Mouse (Mus musculus): ENCODE measurements at regions not wholly inside any gene's neighbourhood (a gene's known extent, or its start where the extent isn't known, plus 50 kb on each side); places are given as distances from the start of the nearest gene placed in this dataset.

DNA sequence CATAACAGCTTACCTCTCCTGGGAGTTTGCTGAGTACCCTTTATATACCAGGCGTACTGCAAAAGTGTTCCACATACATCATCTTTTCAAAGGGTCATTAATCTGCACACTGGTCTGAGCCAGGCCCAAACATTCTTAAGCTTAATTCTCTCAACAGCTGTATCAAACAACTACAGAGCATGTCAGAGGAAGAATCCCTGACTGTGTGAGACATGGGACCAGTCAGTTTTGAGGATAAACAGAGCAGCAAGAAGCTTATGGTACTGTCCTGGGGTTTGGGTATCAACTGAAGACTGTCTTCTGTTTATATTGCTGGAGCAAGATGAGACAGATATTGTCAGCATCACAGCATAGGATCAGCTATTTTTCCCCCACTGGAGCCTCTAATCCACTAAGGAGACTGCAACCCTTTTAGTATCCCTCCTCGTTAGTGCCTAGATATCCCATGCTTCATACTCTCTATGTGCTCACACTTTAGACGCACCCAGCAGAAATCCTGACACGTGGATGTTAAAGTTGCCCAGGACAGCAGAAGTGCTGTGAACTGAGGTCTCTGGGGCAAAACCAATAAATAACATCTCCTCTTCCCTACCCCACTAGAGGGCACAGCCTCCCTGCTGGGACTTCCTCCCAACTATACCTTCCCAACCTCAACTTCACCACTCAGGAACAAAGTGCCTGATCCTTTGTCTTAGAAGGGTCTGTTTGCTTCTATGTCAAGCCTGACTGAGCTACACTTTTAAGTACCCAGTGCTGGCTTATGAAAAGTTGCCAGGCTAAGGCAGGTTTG lies 271.6 kb downstream of the Gm826 start:
- peak; percentile 12 to 33 for DNase-seq

DNA sequence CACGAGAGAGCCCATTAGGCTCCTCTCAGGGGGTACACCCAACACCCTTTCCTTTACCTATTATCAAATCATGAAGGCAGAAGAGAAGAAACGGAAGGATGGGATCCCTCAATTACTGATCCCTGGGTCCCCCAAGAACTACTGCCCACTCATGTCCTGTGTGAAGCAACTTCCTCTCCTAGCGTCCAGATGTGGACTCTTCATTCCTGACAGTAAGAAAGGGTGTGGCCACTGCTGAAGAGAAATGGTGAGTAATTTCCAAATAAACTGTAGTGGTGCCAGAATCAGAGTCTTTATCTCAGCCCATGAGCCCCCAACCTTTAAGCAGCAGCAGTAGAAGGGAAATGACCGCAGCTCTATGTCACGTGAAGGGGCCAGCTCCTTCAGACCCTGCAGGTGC lies 273.9 kb downstream of the Gm826 start:
- no peak for DNase-seq

DNA sequence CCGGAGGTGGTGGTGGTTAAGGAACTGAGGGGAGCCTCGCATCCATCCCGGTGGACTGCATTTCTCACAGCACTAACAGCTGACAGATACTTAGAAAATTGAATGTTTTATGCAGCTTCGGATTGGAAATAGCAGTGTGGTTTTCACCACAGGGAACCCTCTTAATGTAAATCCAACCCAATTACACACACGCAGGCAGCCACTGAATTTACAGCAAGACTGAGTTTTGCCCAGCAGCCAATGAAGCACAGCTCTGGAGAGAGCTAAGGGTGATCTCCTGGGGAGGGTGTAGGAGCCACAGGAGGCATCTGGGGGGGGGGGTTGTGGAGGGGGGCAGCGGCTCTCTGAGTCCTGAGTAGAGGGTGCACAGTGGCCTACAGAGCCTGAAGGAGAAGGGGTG lies 276.8 kb downstream of the Gm826 start:
- no peak for DNase-seq

- DNase-seq = no peak
These were observed 279.6 kb downstream of the Gm826 start for GRCm38 (mm10) chr2:160054411-160054810.

DNA sequence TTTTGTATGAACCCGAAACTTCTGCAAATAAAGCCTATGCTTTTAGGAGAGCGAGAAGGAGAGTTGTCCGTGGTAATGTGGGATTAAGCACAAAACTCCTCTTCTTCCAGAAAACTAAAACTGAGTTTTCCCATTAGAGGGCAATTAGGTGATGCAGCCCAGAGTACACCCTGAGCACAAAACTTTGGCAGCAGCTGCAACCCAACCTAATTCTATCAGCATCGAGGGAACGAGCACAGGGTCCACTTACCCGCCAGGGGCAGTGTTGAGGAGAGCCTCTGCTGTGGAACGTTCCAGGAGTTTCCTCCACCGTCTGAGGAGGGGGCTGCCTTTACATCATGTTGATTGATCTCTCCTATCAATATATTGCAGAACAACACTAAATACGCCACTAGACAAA lies 285.7 kb downstream of the Gm826 start:
- DNase-seq = no peak

DNA sequence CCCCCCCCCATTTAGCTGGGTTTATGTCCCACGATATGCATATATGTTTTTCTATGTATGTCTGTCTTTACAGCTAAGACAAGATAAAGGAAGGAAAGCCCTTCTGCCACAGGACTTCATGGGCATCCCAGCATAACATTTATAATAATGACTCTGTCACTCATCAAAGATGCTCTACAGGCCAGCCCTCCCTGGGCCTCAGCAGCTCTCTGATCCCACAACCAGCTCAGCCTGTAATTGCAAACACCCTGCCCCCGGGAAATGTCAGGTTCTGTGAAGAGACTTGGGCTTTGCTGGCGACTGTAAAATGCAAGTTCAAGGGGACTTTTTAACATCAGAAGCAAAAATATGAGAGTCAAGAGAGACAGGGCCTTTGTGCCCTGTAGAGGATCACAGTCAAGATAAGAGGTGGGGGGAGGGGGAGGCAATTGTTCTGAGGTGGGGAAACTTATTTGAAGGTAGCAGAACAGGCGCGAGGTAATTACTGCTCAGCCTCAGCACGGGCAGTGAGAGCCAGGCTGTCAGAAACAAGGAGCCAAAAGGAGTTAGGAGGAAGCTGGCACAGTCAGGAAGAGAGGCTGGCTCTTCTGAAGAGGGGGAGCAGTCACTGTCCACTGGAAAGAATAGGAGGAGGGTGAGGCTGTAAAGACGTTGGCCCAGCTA lies 286.9 kb downstream of the Gm826 start:
- no peak for DNase-seq

- DNase-seq = no peak
These were observed 289.4 kb downstream of the Gm826 start for GRCm38 (mm10) chr2:160044591-160044990.

DNA sequence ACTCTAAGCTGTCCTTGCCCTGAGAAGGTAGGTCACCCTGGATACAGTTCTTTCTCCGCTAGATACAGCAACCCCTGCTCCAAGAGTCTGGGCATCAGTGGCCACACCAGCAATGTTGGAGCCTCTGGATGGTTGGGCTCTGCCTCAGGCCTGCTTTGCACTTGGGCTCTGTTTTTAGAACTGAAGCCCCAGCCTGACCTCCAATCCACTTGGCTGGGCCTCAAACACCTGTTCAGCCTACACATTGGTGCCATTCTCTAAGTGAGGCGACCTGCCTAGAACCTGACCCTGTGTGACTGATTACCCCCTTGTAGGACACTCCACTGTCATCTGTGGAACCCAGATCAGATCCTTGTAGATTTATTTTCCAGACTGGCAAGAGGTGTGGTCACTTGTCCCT lies 289.8 kb downstream of the Gm826 start:
- no peak for DNase-seq

- DNase-seq = no peak
These were observed 304.5 kb downstream of the Gm826 start for GRCm38 (mm10) chr2:160029432-160029831.

DNA sequence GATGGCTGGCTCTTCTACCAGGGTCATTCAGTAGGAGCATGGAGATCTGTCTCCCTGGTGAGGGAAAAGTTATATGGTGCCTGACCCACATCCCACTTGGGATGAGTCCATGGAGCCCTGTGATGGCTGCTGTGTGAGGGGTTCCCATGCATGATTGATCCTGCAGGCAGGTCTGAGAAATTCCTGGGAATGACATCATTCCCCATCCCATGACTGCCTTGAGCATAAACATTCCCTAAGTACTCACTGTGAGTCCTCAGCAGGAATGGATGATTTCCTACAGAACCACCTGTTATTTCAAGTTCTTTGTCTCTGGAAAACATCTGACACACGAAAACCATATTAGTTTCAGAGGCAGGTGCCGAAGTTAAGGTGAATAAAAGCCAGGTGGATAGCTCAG lies 305.5 kb downstream of the Gm826 start:
- DNase-seq = no peak

GRCm38 (mm10) chr2:160025911-160026310 lies 308.1 kb downstream of the Gm826 start:
- DNase-seq = no peak

GRCm38 (mm10) chr2:160021541-160021940 lies 312.4 kb downstream of the Gm826 start:
- DNase-seq = no peak

DNA sequence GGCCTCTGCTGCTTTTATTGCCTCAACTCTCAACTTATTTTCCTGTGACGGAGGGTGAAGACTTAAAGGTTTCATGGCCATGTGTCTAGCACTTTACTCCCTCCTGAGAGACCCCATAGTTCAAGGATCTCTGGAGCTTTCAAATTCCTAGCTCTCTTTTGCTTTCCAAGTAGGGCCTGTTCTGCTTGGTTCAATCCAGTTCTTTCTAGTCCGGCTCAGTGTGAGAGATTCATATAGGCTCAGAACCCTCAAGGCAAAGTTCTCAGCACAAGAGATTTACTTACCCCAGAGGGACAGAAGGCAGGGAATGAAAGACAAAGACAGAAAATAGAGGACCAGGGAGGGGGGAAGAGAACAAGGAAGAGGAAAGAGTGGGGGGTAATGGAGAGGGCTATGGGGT lies 313.1 kb downstream of the Gm826 start:
- DNase-seq = no peak

DNA sequence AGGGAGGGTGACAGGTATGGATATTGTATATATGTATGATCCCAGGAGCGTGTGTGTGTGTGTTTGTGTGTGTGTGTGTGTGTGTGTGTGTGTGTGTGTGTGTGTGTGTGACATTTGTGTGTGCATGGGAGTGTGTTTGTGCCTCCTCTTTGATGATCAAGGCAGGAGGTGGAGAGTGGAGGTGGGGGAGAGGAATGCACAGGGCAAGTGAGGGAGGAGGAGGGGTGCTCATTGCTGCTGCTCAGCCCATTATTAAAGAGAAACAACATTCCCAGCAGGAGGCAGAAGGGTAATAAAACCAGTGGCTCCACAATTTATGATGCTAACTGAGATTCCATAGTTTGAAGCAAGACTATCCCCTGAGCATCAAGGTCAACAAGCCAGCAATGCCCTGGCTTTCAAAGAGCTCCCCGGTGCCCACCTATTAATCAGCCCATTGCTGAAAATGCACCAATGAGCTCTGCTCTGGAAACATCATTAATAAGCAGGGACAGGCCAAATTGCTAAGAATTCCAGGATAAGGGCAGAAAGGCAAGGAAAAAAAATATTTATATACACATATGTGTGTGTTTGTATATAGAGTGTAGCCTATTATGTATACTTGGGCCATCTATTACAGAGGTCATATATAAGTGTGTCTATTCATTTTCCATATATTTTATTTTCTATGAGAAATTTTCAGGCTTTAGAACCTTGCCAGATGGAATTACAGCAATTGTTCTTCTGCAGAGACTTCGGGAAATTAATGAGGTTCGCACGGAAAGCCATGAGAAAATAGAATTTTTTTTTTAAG lies 316.7 kb downstream of the Gm826 start:
- DNase-seq = no peak

GRCm38 (mm10) chr2:160011421-160011820 lies 322.5 kb downstream of the Gm826 start:
- DNase-seq = no peak

DNA sequence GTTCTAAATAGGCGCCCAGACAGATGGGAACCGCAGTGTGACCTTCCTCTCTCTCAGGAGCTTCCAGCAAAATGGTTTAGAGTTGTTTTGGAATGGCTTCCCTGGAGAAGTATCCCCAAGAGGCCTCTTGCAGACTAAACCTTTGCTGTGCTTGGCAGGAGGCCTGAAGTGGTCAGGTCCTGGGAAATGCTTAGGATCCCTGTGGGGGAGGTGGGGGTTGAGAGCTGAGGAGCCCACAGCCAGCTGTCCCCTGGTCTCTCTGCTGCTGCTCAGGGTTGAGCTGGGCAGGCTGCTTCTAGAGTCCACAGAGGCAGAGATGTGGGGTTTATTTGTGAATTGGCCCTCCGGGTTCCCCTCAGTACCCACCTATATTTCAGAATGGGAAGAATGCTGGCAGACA lies 331.3 kb downstream of the Gm826 start:
- DNase-seq = peak; percentile 3 to 13

- DNase-seq = peak in 1 of 2 experiments; percentile 11
These were observed 333.5 kb downstream of the Gm826 start for GRCm38 (mm10) chr2:160000449-160000848.

DNA sequence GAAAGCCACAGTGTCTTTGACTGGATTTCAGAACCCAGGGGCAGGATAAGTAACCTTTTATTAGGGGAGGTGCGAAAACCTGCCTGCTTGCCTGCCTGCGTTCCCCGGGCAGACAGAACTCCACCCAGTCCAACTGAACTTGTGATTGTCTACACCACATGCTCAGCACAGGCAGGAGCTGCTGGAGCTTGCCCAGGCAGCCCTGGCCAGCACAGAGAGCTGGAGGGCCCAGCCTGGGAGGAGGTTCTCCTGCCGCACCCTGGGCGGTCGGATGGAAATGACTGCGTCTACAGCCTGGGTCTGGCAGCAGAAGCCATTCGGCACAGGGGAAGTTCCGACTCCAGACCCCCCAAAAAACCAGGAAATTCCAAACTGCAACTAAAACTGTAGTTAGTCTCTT lies 336.6 kb downstream of the Gm826 start:
- no peak for DNase-seq

- DNase-seq = no peak
These were observed 339.5 kb downstream of the Gm826 start for GRCm38 (mm10) chr2:159994490-159994889.

DNA sequence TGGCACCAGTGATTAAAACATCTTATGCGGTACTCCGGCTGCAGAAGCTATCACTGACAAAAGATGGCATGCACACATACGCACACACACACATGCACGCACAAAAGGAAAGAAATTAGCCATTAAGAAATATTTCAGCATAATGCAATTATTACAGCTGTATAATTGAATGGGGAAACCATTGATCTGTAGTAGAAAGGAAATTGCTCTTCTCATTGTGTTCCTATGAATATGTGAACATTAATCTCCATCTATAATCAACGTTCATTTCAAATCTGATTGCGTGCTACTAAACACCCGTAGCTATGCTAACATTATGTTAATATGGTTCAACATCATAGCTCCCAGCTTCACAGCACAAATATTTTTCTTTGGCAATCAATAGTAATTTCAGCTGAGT lies 347.2 kb downstream of the Gm826 start:
- no peak for DNase-seq

DNA sequence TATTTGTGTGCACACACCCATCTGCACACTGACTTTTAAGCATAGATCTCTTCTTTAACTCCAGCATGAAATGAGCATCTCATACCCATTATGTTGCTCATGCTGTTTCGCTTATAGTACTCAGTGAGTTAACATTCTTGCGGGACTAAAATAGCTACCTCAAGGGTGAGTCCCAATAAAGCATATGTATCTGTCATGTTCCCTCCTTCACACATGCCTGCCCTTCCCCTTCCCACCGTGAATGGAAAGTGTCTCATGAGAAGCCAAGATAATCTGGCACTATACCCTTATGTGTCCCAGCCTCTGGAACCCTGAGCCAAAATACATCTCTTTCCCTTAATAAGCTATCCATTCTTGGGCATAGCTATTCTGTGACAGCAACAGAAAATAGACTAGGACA lies 352.3 kb downstream of the Gm826 start:
- no peak for DNase-seq

DNA sequence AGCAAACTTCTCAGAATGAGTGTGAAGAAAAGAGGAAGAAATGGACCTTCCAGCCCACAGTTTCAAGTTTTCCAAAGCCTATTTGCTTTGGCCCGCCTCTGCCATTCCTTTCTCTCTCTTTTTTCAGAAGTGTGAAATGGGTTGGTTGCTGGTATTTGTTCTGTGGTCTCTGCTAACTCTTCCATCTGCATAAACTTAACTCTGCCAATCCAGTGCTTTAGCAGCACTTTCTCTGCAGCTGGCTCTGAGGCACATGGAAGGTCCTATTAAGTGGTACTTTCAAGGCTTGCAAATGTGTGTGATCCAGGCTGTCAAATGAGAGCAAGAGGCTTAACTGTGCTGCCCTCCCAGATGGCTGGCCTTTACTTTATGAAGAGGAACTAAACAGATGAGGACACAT lies 383.6 kb downstream of the Gm826 start:
- DNase-seq = no peak

DNA sequence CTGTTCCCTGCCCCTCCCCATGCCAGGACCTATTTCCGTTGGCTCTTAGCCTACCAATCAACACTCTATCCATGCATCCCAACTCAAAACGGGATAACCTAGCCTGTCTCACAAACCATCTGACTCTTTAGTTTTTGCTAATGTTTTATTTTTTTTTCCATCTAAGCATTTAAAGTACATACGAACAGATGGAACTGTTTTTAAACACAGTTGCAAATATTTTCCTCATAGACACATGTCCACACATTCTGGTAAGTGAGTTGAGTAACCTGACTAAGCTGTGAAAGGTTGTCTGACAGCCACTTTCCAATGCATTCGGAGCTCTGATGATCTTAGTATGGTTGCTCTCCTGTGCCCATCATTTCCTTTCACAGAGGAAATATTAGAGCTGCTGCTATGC lies 384.9 kb downstream of the Gm826 start:
- DNase-seq = no peak

DNA sequence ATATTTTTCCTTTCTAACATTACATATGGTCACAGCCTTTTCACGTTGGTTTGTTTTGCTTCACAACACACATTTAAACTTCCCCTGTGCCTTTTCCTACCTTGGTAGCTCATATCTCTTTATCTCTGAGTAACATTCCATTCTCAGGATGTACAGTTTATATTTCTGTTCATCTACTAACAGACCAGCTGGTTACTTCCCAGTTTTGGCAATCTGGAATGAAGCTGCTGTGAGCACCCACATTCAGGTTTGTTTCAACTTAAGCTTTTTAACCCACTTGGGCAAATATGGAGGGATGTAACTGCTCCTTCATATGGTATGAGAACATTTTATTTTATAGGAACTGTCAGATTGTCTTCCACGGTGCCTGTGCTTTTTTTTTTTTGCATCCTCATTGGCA lies 403.2 kb downstream of the Gm826 start:
- DNase-seq = no peak

Data from kidney, adult 8-10 months (tissue).